Mouse (Mus musculus) urinary bladder, adult 2 months (tissue): Measurements from ENCODE around the gene Ntng2. TPM values are rescaled to one million over a fixed set of nuclear protein-coding genes. Genes with fewer than 3 reads are reported as not detected.
A peak's percentile ranks its signal among the peaks of the same experiment; 100 is the strongest.

Experiments used
- DNase-seq: peaks from one replicate; pipeline ENCODE4 v3.0.0; 2022; ENCODE audit warnings: low spot score
- polyA plus RNA-seq: library from polyadenylated mRNA; depleted of rRNA; stranded (reverse); fragments of >200 nt; gene quantifications from 2 replicates; pipeline ENCODE4 v1.2.3, GENCODE M21; 2012

Ntng2 gene
- polyA plus RNA-seq, 1 experiment, result 14.2 TPM

DNA sequence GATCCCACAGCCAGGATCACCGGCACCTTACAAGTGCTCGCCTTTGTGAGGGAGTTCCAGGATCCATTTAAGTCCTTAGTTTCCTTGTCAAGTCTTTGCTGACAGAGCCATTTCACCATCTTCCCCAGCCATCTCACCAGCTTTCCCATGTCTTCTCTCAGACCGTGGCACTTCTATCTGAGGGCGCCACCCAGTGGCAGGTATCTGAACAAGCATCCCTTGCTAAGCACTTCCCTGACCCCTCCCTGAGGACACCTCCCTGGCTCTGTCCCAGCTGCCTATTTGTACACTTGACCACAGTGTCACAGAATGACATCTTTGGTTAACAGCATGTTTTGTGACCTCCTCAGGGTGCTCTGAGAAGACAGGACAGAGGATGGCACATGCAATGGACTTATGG is 15.2 kb downstream of the Ntng2 start:
- DNase-seq, result peak; percentile 41

DNA sequence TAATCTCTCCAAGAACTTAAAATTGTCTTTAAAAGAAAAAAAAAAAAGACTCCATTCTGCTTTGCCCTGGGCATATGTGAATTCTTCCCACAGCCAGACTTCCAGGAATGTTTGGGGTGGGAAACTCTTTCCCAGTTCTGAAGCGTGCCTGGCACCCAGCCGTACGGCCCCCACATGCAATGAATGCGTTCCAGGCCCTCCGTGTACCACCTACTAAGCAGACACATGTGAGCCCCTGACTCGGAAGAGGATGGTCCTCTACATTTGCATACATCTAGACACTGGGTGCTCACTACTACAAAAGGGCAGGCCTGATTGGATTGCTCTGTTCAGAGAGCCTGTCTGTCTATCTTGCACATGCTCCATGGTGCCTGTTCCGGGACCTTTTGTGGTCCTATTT is 17.0 kb downstream of the Ntng2 start:
- DNase-seq, result no peak

DNA sequence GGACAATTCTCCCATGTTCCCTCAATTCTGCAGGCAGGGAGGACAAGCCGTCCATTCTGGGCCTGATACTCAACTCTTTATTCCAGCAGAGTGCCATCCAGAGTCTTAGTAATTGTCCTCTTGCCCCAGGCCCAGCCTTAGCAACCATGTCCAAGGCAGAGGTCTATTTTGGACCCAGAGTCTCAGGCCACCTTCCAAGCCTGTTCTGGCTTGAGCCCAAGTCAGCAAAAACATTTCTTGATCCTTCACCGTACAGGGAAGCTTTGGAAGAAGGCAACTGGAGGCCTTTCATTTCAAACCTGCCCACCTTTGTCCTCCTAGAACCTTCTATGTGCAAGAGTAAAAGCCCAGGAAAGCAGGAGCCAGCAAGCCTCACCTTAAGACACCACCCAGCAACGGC is 17.8 kb downstream of the Ntng2 start:
- DNase-seq, result no peak

DNA sequence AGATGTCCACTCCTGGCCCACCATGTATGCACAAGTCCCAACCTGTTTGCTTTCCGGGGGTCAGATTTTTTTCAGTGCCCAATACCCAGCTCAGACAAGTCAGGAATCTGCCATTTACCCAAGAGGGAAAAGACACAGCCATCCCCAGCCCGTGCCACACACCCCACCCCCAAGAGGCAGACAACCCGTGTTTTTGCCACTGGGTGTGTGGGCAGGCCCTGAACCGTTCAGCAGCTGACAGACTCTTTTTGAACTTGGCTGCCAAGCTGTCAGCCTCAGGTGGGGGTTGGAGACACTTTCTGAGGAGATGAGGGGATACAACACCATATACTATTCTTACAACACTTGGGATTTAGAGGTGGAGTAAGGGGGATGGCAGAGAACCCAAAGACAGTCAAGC is 18.8 kb downstream of the Ntng2 start:
- DNase-seq, result no peak

DNA sequence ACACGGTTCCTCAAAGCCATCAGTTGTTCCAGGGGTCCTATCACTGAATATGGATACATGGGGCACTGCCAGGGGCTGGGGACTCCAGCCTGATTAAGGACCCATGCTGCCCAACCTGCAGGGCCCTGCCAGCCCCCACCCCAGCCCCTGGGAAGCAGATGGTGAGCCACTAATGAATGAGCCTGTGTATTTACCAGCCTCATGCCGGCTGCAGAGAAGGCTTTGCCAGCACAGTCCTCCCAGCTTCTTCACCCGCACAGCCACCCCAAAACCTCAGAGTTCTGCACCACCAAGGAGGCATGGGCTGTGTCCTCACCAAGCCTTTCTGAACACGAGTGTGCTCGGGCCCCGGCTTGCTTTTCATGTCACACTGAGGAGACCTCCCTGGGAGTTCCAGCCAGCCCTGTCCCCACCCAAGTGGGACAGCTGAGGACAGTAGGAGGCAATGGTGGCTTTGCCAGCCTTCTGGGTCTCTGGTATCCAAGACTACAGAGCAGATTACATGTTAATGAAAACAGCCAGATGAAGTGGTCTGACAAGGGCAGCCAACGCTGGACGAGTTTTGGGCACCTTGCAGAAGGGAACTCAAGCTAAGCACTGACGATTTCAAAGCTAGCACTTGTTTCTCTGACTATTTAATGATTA is 22.5 kb downstream of the Ntng2 start:
- DNase-seq, result no peak

DNA sequence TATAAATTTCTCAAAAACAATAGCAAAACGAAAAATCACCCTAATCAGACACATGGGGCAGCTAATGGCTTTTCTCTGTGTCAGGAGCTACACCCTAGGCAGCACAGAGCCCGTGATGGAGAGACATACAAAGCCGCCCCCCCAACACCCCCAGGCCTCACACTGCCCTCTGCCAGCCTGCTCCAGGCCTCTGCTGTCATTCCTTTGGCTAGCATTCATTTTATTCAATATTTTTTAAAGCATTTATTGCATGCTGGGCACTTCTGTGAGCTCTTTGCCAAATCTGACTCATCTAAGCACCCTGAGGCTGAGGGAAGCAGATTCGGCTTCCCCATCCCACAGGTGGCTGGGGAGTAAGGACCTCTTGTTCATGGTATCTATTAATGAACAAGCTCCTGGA is 26.1 kb downstream of the Ntng2 start:
- DNase-seq, result no peak

DNA sequence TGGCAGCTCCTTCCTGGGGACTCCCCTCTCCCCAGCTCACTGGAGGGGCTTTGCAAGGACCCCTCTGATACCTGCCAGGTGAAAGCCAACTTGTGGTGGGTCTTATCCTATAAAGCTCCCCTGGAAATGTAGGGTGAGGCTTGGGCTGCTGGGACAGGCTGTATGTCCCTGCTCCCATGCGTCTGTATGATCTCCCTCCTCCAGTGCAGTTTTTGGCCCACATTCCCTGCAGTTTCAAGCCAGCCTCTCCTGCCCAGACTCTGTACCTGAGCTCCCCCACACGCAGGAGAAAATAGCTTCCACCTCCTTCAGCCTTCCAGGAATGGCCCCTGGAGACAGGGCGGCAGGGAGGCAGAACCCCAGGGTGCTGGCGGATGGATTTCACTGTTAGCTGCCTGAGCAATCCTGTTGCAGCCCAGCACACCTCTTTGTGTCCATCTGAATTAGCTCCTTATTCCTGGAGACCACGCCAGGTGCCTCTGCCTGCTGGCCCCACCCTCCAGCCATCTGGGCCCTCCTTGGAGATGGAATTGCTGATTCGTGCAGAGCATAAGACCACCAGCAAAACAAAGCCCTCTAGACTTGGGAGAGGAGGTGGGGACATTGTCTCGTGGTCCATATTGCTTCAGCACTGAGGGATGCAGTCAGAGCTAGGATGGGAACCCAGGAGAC is 29.1 kb downstream of the Ntng2 start:
- no peak for DNase-seq

DNA sequence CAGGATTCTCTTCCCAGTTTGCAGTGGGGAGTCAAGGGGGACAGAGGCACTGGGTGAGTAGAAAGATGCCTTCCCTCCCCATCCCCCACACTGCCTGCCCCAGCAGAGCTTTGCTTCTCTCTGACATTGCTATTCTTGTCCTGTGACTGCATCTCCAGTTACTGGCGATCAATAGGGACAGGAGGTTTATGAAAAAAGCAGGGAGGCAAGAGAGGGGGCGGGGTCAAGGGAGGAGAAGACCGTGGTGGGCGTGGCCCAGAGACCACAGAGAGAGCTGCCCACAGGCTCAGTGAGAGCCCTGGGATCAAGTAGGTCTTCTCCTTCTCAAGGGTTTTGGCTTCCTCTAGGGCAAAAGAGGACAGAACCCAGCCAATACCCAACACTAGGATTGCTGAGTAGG is 30.5 kb downstream of the Ntng2 start:
- DNase-seq, result no peak

DNA sequence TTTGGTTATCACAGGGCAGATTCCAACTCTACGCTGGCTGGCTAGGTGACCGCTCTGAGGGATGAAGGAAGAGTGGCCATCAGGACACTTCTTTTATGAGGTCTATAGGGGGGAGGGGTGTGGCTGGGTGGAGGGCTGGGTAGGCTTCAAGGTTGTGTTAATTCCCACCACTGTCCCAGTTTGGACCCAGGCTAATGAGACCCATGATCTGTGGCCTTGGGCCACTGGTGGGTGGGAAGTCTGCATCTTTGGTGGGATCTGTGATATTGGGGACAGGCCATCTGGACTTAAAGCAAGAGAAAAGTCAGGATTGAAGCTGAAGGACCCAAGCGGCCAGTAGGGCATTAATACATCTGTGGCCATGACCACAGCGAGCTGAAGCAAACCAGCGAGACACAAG is 34.0 kb downstream of the Ntng2 start:
- DNase-seq, result no peak

DNA sequence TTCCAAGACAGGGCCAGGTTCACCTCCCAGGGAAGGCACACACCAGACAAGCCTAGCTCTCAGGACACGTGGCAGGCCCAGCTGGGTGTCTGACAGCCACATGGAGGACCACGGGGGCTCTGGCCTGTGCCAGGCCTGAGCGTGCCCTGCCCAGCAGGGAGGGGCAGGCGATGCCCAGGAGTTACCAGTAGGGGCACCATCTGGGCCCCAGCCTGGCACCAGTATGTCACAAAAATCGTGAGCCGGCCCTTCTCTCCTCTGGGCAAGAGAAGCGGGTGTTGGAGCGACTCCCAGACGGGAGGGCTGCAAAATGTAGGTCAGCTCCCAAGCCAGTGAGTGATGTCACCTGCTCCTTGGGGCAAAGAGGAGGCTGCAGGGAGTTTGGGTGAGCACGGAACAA is 34.9 kb downstream of the Ntng2 start:
- no peak for DNase-seq

DNA sequence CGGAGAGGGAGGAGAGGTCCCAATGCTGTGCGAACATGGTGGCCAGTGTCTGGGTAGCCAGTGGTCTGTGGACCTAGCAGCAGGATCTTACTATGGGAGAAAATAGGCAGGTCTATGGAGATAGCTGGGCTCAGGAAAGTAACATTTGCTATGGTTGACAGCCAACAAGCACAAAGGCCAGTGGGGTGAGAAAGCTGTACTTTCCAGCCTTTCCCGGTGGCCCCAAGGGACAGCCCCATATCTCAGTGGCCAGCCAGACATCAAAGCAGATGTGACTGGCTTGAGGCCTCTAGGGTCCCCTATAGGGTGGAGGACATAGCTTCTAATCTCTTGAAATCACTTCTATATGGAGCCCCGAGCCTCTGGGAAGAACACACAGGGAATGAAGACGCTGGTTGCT is 35.8 kb downstream of the Ntng2 start:
- no peak for DNase-seq

DNA sequence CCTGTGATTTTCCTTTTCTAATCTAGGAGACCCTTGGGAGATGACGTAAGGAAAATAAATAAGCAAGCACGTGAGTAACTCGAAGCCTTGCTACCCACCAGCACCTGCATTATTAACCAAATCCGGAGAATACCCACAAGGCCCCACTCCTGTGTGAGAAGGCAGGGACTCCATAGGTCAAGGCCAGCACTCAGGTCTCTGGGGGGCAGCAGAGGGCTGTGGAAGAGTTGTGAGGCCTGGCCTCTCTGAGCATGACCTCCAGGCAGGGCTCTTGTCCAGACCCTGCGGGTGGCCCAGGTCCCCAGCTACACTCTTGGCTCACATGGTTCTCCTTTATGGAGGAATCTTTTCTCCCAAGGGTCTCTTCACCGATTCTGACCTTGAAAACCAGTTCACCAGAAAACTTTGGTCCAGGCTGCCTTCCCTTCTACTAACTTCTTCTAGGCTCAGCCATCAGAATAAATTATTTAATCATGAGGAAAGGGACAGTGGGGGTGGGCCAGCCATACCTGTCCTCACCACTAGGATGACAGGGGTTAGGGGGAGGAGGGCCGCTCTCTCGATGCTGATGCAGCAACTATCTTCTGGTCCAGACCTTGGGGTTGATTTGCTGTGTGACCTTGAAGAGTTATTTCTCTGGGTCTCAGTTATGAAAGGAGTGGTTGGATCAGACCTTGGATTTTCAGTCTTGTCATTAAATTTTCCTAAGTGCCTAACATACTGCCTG is 36.4 kb downstream of the Ntng2 start:
- DNase-seq, result no peak

DNA sequence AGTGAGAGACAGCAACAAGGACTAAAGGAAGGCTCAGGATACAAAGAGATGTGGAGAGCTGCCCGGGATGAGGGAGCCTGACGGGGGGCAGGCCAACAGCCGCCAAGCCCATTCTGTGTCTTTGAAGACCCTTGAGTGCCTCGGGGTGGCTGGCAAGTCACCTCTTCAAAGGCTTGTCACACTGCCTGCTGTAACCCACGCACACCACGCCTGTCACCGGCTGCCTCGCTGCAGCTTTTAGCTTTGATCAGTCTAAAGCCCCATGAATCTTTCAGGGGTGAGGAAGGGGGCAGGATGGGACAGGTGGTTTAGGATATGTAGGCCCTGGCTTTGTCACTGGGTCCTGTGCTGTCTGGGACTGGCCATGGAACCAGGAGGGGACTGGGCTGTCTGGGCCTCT is 46.6 kb downstream of the Ntng2 start:
- DNase-seq, result no peak

DNA sequence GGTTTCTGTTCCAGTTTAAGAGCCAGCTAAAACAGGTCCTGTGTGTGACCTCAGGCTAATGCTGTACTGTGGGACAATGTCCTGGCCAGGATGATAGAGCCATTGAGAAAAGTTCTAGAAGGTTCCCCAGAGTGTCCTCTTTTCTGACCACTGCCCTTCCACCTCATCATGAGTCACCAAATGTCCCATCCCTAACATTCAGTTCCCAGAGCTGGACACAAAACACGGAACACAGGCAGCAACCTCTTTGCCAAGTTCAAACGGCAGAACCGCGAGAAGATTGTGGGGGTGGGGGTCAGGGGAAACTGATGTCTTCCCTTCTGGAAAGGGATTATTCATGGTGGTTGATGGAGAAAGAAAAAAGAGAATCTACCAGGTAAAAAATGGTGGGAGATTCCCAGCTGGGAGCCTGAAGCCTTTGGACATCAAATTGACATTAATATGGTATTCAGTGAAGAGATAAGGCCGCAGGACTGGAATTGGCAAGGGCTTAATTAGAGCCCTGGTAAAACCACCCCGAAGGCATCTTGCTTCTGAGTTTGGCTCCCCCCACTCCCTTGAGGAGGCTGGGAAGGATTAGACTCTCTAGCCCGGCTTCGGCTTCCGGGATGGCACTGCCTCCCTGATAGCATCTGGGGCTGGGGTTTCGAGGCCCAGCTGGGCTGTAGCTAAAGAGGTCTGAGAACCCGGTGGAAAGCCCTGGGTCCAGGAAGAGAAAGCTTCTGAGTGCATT is 51.4 kb downstream of the Ntng2 start:
- no peak for DNase-seq

DNA sequence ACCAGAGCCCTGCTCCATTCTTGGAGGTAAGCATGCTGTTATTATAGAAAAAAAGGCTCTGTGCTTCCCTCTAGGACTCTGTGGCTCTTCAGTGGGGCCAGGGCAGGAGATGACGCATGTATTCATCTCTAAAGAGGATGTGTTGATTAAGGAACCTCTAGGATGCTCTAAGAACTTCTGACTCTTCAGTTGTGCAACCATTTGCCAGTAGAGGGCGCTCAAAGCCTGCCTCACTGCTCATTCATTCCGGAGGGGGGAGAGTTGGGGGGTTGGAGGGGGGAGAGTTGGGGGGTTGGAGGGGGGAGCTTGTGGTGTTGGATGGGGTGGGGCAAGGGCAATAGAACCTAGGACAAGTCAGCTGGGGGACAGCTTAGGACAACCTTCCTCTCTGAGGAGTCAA is 52.9 kb downstream of the Ntng2 start:
- no peak for DNase-seq

DNA sequence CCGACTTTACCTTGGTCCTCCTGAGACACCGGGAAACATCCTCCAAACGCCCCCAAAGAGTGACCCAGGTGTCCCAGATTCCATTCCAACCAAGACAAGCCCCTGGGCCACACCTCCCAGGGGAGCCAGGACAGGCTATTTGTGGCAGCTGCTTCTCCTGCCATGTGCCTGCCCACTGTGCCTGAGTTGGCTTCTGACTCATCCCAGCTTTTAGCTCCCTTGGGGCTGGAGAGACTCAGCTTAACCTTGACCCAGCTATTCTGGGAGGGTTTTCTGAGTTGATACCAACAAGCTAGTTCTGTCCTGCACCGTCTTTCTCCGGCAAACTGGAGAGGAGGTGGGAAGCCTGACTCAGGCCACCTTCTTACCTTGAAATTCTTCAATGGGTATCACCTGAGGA is 54.4 kb downstream of the Ntng2 start:
- DNase-seq, result no peak

DNA sequence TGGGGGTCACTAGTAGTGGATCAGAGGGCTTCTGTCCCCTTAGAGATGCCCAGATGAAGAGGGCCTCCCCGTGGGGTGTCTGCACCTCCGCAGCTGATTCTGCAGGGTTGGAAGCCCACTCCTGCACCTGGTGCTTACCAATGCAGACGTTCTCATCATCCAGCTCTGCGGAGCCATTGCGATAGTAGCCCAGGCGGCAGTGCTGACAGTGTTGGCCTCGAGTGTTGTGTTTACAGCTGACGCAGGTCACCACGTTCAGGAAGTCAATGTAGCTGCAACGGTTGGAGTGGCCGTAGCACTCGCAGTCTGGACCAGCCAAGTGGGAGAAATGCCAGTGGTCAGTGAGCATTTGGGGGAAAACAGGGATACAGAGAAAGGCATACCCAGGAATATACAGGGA is 56.0 kb downstream of the Ntng2 start:
- DNase-seq, result no peak

DNA sequence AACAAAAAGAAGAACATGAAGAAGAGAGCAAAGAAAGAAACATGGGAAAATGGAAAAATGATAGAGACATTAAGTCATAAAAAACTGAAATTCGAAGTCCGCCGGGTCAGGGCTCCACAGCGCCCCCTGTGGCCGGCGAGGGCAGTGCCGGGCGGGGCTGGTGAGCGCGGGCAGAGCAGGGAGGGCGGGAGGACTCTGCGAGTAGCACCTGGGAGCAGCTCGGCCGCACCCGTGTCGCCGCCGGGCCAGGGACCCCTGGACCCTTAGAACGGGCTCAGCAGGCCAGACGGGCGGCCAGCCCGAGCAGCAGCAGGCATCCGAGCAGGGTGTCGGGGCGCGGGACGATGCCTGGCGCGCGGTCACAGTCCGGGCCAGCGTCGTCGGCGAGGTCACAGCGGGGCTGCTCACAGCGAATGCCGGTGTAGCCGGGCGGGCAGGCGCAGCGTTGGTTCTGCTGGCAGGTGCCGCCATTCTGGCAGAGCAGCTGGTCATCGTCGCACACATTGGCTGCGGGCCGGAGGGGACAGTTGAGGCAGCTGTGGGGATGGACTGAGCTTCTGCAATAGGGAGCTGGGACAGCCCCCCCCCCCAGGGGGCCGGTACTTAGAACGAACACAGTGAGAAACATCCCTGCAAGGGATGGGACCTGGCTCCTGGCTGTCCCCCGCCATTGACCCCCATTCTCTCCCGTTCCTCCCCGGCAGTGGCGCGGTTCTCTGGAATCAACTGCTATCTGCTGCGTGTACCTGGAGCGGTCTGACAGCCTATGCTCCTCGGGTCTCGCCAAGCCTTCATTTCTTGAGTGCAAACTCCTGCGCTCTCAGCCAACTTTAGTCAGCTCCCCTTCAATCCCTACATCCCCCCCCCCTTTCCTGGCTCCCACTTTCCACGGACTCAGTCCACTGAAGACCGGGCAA is 58.0 kb downstream of the Ntng2 start:
- DNase-seq, result peak; percentile 76

DNA sequence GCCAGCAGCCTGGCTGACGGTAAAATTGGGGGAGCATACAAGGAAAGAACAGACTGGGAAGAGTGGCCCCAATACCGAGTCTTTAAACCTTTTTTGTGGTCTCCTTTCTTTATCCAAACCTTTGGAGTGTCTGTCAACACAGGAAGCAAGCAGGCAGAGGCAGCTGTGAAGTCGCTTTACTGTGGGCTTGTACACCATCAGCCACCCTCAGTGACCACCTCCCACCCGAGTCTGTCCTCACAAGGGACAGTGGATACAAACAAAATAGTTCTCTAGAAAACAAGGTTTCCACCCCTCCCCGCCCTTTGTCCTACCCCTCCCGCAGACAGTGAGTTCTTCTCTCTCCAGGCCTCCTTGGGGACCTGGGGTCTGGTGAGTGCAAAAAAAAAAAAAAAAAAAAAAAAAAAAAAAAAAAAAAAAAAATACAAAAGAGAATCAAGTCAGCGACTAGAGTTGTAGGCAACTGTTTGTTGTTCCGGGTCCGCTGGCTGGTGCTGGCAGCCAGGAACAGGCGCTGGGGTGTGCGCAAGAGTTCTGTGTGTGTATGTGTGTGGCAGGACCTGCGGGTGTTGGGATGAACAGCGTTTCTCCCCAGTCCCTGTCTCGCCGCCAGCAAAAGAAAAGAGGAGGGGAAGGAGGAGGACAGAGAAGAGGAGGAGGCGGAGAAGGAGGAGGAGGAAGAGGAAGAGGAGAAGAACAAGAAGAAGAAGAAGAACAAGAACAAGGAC is 58.8 kb downstream of the Ntng2 start:
- no peak for DNase-seq

DNA sequence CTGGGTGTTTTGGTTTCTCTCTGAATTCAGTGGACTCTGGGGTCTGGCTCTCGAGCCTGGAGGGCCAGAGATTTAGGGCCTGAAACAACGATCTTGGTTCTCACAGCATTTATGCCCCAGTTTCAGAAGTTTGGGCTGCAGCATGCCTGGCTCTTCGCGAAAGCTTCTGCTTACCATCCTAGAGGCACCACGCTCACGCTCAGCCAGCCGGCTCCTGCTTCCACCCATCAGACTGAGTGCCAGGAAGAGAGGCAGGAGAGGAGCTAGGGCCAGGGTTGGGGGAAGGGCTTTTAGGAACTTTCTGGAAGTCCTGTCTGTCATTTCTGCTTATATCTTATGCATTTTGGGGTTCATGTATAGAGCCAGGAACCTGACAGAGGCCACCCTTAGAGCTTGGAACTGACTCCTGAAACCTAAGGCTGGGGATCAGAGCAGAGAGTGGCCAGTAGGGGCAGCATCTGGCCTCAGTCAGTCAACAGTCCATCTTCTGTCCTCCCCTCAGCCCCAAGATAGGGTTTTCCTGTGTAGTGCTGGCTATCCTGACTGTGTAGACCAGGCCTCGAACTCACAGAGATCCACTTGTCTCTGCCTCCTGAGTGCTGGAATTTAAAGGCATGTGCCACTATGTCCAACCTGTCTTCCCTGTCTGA is 60.1 kb downstream of the Ntng2 start:
- DNase-seq, result no peak
